Mouse (Mus musculus): ENCODE data around the gene Gm3460. TPM values are rescaled to one million over a fixed set of nuclear protein-coding genes. Genes with fewer than 3 reads are reported as not detected.
"Not testable (repeated sequence)": the region's sequence is repeated elsewhere in the genome, so short reads cannot be mapped to it uniquely, and the experiment has no call there.

The Gm3460 gene
- not detected in 2 replicates for polyA plus RNA-seq (2011; ENCODE audit: insufficient read depth, insufficient read length, low replicate concordance, missing spikeins)

- H3K27ac ChIP-seq (ENCODE audit: control insufficient read depth, insufficient read depth, low read depth, low read length, poor library complexity); H3K4me1 ChIP-seq (ENCODE audit: control insufficient read depth, insufficient read depth, low read length); H3K4me3 ChIP-seq (replicated peaks; ENCODE audit: control insufficient read depth, low read depth, low read length): not testable (repeated sequence)
- 33% methylated on average over 1 of the region's 2 CpGs for WGBS
These were observed at the start of gene Gm3460 for GRCm38 (mm10) chr14:6622318-6622717. Gene Gm3460, minus strand, starts transcription at chr14:6622418.

- not testable (repeated sequence) for H3K27ac ChIP-seq (ENCODE audit: control insufficient read depth, insufficient read depth, low read depth, low read length, poor library complexity); H3K4me3 ChIP-seq (replicated peaks; ENCODE audit: control insufficient read depth, low read depth, low read length); H3K4me1 ChIP-seq (ENCODE audit: control insufficient read depth, insufficient read depth, low read length)
- no CpG with 5 or more reads among the region's 1 CpGs for WGBS
These were observed 15.8 kb downstream of the Gm3460 start for GRCm38 (mm10) chr14:6606436-6606835.

GRCm38 (mm10) chr14:6605004-6605403, 17.2 kb downstream of the Gm3460 start:
- not testable (repeated sequence) for H3K27ac ChIP-seq (ENCODE audit: control insufficient read depth, insufficient read depth, low read depth, low read length, poor library complexity); H3K4me1 ChIP-seq (ENCODE audit: control insufficient read depth, insufficient read depth, low read length); H3K4me3 ChIP-seq (replicated peaks; ENCODE audit: control insufficient read depth, low read depth, low read length)
- WGBS = 4% methylated on average over 19 of the region's 20 CpGs

GRCm38 (mm10) chr14:6604551-6604950, 17.7 kb downstream of the Gm3460 start:
- not testable (repeated sequence) for H3K4me3 ChIP-seq (replicated peaks; ENCODE audit: control insufficient read depth, low read depth, low read length); H3K27ac ChIP-seq (ENCODE audit: control insufficient read depth, insufficient read depth, low read depth, low read length, poor library complexity); H3K4me1 ChIP-seq (ENCODE audit: control insufficient read depth, insufficient read depth, low read length)
- WGBS = 6% methylated on average over 20 of the region's 20 CpGs

- not testable (repeated sequence) for H3K4me3 ChIP-seq (replicated peaks; ENCODE audit: control insufficient read depth, low read depth, low read length); H3K27ac ChIP-seq (ENCODE audit: control insufficient read depth, insufficient read depth, low read depth, low read length, poor library complexity); H3K4me1 ChIP-seq (ENCODE audit: control insufficient read depth, insufficient read depth, low read length)
- 15% methylated on average over 1 of the region's 2 CpGs for WGBS
These were observed 31.7 kb downstream of the Gm3460 start, which contains the start of gene Gm3629 for GRCm38 (mm10) chr14:6590513-6590912. Gene Gm3629, minus strand, starts transcription at chr14:6590613.

Other genes starting within 250 kb of the Gm3460 start
- not detected in 2 replicates for gene Gm16440, start 232.1 kb downstream of the Gm3460 start, polyA plus RNA-seq (2011; ENCODE audit: insufficient read depth, insufficient read length, low replicate concordance, missing spikeins)
- not detected in 2 replicates for gene Gm3591, start 209.9 kb downstream of the Gm3460 start, polyA plus RNA-seq (2011; ENCODE audit: insufficient read depth, insufficient read length, low replicate concordance, missing spikeins)
- not detected in 2 replicates for gene Gm3594, start 177.8 kb downstream of the Gm3460 start, polyA plus RNA-seq (2011; ENCODE audit: insufficient read depth, insufficient read length, low replicate concordance, missing spikeins)
- gene Gm8356, start 85.1 kb downstream of the Gm3460 start, polyA plus RNA-seq (2011; ENCODE audit: insufficient read depth, insufficient read length, low replicate concordance, missing spikeins) = not detected in 2 replicates
- not detected in 2 replicates for gene Gm3629, start 31.8 kb downstream of the Gm3460 start, polyA plus RNA-seq (2011; ENCODE audit: insufficient read depth, insufficient read length, low replicate concordance, missing spikeins)
- not detected in 2 replicates for gene Gm10251, start 61.8 kb upstream of the Gm3460 start, polyA plus RNA-seq (2011; ENCODE audit: insufficient read depth, insufficient read length, low replicate concordance, missing spikeins)
- not detected in 2 replicates for gene Gm8050, start 97.8 kb upstream of the Gm3460 start, polyA plus RNA-seq (2011; ENCODE audit: insufficient read depth, insufficient read length, low replicate concordance, missing spikeins)
- not detected in 2 replicates for gene Gm3636, start 119.9 kb upstream of the Gm3460 start, polyA plus RNA-seq (2011; ENCODE audit: insufficient read depth, insufficient read length, low replicate concordance, missing spikeins)
- not detected in 2 replicates for gene Gm8362, start 152.0 kb upstream of the Gm3460 start, polyA plus RNA-seq (2011; ENCODE audit: insufficient read depth, insufficient read length, low replicate concordance, missing spikeins)
- gene Gm3642, start 217.9 kb upstream of the Gm3460 start, polyA plus RNA-seq (2011; ENCODE audit: insufficient read depth, insufficient read length, low replicate concordance, missing spikeins) = not detected in 2 replicates